Mouse (Mus musculus) gastrocnemius, postnatal 36 days (tissue): ENCODE measurements around the gene Pigz. TPM values are rescaled to one million over a fixed set of nuclear protein-coding genes. Genes with fewer than 3 reads are reported as not detected.
A peak's percentile ranks its signal among the peaks of the same experiment; 100 is the strongest.

Experiments
- DNase-seq, 2 experiments: peaks; one replicate each; pipeline ENCODE4 v3.0.0; 2022
- intact Hi-C: fragments of 180-260 bp; cut with DNase I; formaldehyde crosslinking; loops from one replicate; pipeline ENCODE4 v1.15.1; 2025
- long read RNA-seq, 2 experiments: library from polyadenylated mRNA; stranded (forward); transcript quantifications; one replicate each; pipeline ENCODE4 v2.0.0; 2021
- total RNA-seq, 2 experiments: library from RNA; stranded (reverse); gene quantifications; 2 replicates each; pipeline ENCODE4 v1.2.3; 2021

Pigz gene
- under 1 TPM; 0.37 to 0.94 TPM for total RNA-seq
- long read RNA-seq, experiment 1, result 0 reads
- long read RNA-seq, experiment 2, partial matches to known transcripts, result 0 of 1 reads
- long read RNA-seq, experiment 2, other reads (novel, unspliced or antisense), result 1 of 1 reads

- intact Hi-C loops, result no loop called here
- peak; percentile 57 for DNase-seq
These were observed at the start of gene Pigz for GRCm38 (mm10) chr16:31933751-31934549. Gene Pigz (plus strand): TSS chr16:31933851.

- DNase-seq, result no peak
- intact Hi-C loops, result no loop called here
These were observed 49.7 kb upstream of the Pigz start for GRCm38 (mm10) chr16:31883902-31884301.

GRCm38 (mm10) chr16:31890907-31891306 lies 42.7 kb upstream of the Pigz start:
- DNase-seq, result no peak
- intact Hi-C loops, result no loop called here

GRCm38 (mm10) chr16:31893396-31894141 lies 40.1 kb upstream of the Pigz start:
- intact Hi-C loops, result no loop called here
- no peak for DNase-seq

- intact Hi-C loops, result no loop called here
- DNase-seq, result no peak
These were observed 36.5 kb upstream of the Pigz start for GRCm38 (mm10) chr16:31896971-31897774.

GRCm38 (mm10) chr16:31898546-31899326 lies 34.9 kb upstream of the Pigz start:
- intact Hi-C loops, result no loop called here
- no peak for DNase-seq

GRCm38 (mm10) chr16:31901886-31902285 lies 31.8 kb upstream of the Pigz start:
- DNase-seq, result no peak
- intact Hi-C loops, result no loop called here

- DNase-seq, result no peak
- intact Hi-C loops, result no loop called here
These were observed 30.4 kb upstream of the Pigz start for GRCm38 (mm10) chr16:31903239-31903638.

GRCm38 (mm10) chr16:31905331-31905730 lies 28.3 kb upstream of the Pigz start:
- no peak for DNase-seq
- intact Hi-C loops, result no loop called here

- no peak for DNase-seq
- intact Hi-C loops, result no loop called here
These were observed 27.5 kb upstream of the Pigz start for GRCm38 (mm10) chr16:31905891-31906825.

- DNase-seq, result no peak
- intact Hi-C loops, result no loop called here
These were observed 26.8 kb upstream of the Pigz start for GRCm38 (mm10) chr16:31906896-31907295.

- DNase-seq, result no peak
- intact Hi-C loops, result no loop called here
These were observed 24.7 kb upstream of the Pigz start for GRCm38 (mm10) chr16:31908959-31909358.

GRCm38 (mm10) chr16:31910281-31910847 lies 23.3 kb upstream of the Pigz start:
- DNase-seq, result no peak
- intact Hi-C loops, result no loop called here

GRCm38 (mm10) chr16:31917776-31918175 lies 15.9 kb upstream of the Pigz start:
- DNase-seq, result no peak
- intact Hi-C loops, result loop anchor here (1.0 to 5.0 kb wide), 3 partner anchors 38 to 455 kb away; no protein-coding TSS in a partner anchor

GRCm38 (mm10) chr16:31918248-31918724 lies 15.4 kb upstream of the Pigz start:
- DNase-seq, result peak; percentile 41 to 56
- intact Hi-C loops, result loop anchor here (1.0 to 5.0 kb wide), 3 partner anchors 39 to 456 kb away; no protein-coding TSS in a partner anchor

GRCm38 (mm10) chr16:31924368-31924767 lies 9.3 kb upstream of the Pigz start:
- intact Hi-C loops, result no loop called here
- no peak for DNase-seq

- no peak for DNase-seq
- intact Hi-C loops, result no loop called here
These were observed 7.6 kb upstream of the Pigz start for GRCm38 (mm10) chr16:31926091-31926490.

GRCm38 (mm10) chr16:31926547-31927182 lies 7.0 kb upstream of the Pigz start:
- intact Hi-C loops, result no loop called here

More at GRCm38 (mm10) chr16:31926547-31927182, 7.0 kb upstream of the Pigz start:
- DNase-seq, result no peak
